Comparison of ENCODE assay signal across 21 mouse cellular contexts in the genomic region with DNA sequence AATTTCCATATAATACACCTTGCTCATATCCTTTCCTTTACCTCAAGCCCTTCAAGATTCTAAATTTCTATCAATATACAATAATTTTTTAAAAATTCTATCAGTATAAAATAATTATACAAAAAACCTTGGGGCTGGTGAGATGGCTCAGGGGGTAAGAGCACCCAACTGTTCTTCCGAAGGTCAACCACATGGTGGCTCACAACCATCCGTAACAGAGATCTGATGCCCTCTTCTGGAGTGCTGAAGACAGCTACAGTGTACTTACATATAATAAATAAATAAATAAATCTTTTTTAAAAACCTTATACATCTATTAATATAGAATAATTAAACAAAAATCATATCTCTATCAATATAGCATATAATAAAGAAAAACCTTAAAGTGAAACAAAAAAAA. TPM values are rescaled to one million over a fixed set of nuclear protein-coding genes. Genes with fewer than 3 reads are reported as not detected.
A peak's percentile ranks its signal among the peaks of the same experiment; 100 is the strongest.
DNase-seq lines count a peak whose midpoint lies in the region; ATAC-seq and TF ChIP-seq lines count a peak whose summit lies in the region.
"Had no signal": no experiment of that assay in that cellular context is flagged by ENCODE, and none has a peak within 500 bp of the region (broad histone marks: within the 10 kb centered on the region; RNA-seq: fewer than 3 reads in every experiment).

No protein-coding gene starts in this region.

- no peaks in the 10 kb centered on the region for H3K9me3 ChIP-seq in intestine, postnatal 0 days (ENCODE audit: control insufficient read depth)
- H3K9me3 ChIP-seq in intestine, embryonic 16.5 days (ENCODE audit: control insufficient read depth, low read length): no peaks in the 10 kb centered on the region
- no peaks in the 10 kb centered on the region for H3K9me3 ChIP-seq in lung, postnatal 0 days (ENCODE audit: low read length)
- H3K9me3 ChIP-seq: liver, embryonic 13.5 days; midbrain, embryonic 15.5 days had no signal

- H3K4me3 ChIP-seq in intestine, postnatal 0 days (ENCODE audit: low read depth, low read length): no peak overlapping the region
- no peak overlapping the region for H3K4me3 ChIP-seq in intestine, embryonic 16.5 days (ENCODE audit: low read length)
- H3K4me3 ChIP-seq in lung, postnatal 0 days (ENCODE audit: low read depth, low read length): no peak overlapping the region
- H3K4me3 ChIP-seq: left cerebral cortex, adult 2 months; liver, embryonic 13.5 days; midbrain, embryonic 15.5 days had no signal

- WGBS in intestine, postnatal 0 days: 82% methylated on average over 2 of the region's 2 CpGs
- 78% methylated on average over 2 of the region's 2 CpGs for WGBS in intestine, embryonic 16.5 days
- WGBS in lung, postnatal 0 days: 64% methylated on average over 2 of the region's 2 CpGs

- no peaks in the 10 kb centered on the region for H3K36me3 ChIP-seq in intestine, postnatal 0 days (ENCODE audit: control insufficient read depth, insufficient read depth)
- no peaks in the 10 kb centered on the region for H3K36me3 ChIP-seq in intestine, embryonic 16.5 days (ENCODE audit: control insufficient read depth, insufficient read depth, low read length)
- H3K36me3 ChIP-seq in lung, postnatal 0 days (ENCODE audit: insufficient read depth, low read length): no peaks in the 10 kb centered on the region
- no peaks in the 10 kb centered on the region for H3K36me3 ChIP-seq in splenic B cell, adult 2 months (ENCODE audit: control insufficient read depth, insufficient read depth, low read length, poor library complexity, severe bottlenecking)
- H3K36me3 ChIP-seq: liver, embryonic 13.5 days; midbrain, embryonic 15.5 days had no signal

- peak; percentile 44 for TF ChIP-seq CTCF in intestine, postnatal 0 days (IDR thresholded peaks at IDR 0.05; ENCODE audit: low read depth)
- peak; percentile 39 for TF ChIP-seq CTCF in lung, postnatal 0 days (IDR thresholded peaks at IDR 0.05)

- no peak overlapping the region for H3K9ac ChIP-seq in intestine, postnatal 0 days (ENCODE audit: low read depth, low read length)
- no peak overlapping the region for H3K9ac ChIP-seq in intestine, embryonic 16.5 days (ENCODE audit: low read depth, low read length)
- H3K9ac ChIP-seq in lung, postnatal 0 days (replicated peaks; ENCODE audit: low read depth): no peak overlapping the region
- H3K9ac ChIP-seq: hindbrain, embryonic 14.5 days; liver, embryonic 13.5 days; midbrain, embryonic 15.5 days had no signal

- DNase-seq in CD4-positive, CD25-positive, alpha-beta regulatory T cell, adult 2 months (ENCODE audit: low read depth, low spot score): peak; percentile 45
- no peak for DNase-seq in lung, postnatal 0 days (ENCODE audit: low spot score)
- no peak for DNase-seq in lung, adult 18-20 months
- peak; percentile 30 for DNase-seq in splenic B cell, adult 2 months (ENCODE audit: low read depth, low spot score)
- DNase-seq in urinary bladder, postnatal 25 days (ENCODE audit: low spot score): no peak
- DNase-seq: cerebellum, adult 8-10 months; gastrocnemius, postnatal 36 days; heart, postnatal 14 days; kidney, adult 11 months; left cerebral cortex, postnatal 4 days; liver, embryonic 13.5 days; right cerebral cortex, postnatal 4 days; thymus, postnatal 36 days had no signal

- no peak for ATAC-seq in CD4-positive, CD25-positive, alpha-beta regulatory T cell, adult 4 months
- ATAC-seq in intestine, postnatal 0 days: no peak
- no peak for ATAC-seq in intestine, embryonic 16.5 days
- no peak for ATAC-seq in lung, postnatal 0 days
- ATAC-seq: forebrain, embryonic 14.5 days; midbrain, embryonic 15.5 days had no signal

- TF ChIP-seq EP300 in lung, postnatal 0 days (IDR thresholded peaks at IDR 0.05): no peak

- H3K27ac ChIP-seq in intestine, postnatal 0 days (ENCODE audit: low read depth, low read length): no peak overlapping the region
- no peak overlapping the region for H3K27ac ChIP-seq in intestine, embryonic 16.5 days (ENCODE audit: low read length)
- H3K27ac ChIP-seq in lung, postnatal 0 days (ENCODE audit: low read length): no peak overlapping the region
- H3K27ac ChIP-seq: hindbrain, embryonic 14.5 days; left cerebral cortex, adult 2 months; liver, embryonic 13.5 days; midbrain, embryonic 15.5 days had no signal

- H3K4me1 ChIP-seq in intestine, postnatal 0 days (replicated peaks; ENCODE audit: control insufficient read depth, insufficient read depth, low read length): no peaks in the 10 kb centered on the region
- H3K4me1 ChIP-seq in intestine, embryonic 16.5 days (ENCODE audit: control insufficient read depth, insufficient read depth, low read length): no peaks in the 10 kb centered on the region
- no peaks in the 10 kb centered on the region for H3K4me1 ChIP-seq in lung, postnatal 0 days (ENCODE audit: insufficient read depth, low read depth, low read length)
- H3K4me1 ChIP-seq: midbrain, embryonic 15.5 days had no signal

- H3K4me2 ChIP-seq in intestine, postnatal 0 days (replicated peaks; ENCODE audit: low read depth): no peak overlapping the region
- H3K4me2 ChIP-seq in intestine, embryonic 16.5 days (ENCODE audit: low read depth, low read length): no peak overlapping the region
- no peak overlapping the region for H3K4me2 ChIP-seq in lung, postnatal 0 days (replicated peaks; ENCODE audit: low read depth, low read length)
- H3K4me2 ChIP-seq: heart, embryonic 11.5 days; hindbrain, embryonic 14.5 days; liver, embryonic 13.5 days; midbrain, embryonic 15.5 days had no signal

- no peaks in the 10 kb centered on the region for H3K27me3 ChIP-seq in intestine, postnatal 0 days (replicated peaks; ENCODE audit: control insufficient read depth, insufficient read depth, low read length)
- no peaks in the 10 kb centered on the region for H3K27me3 ChIP-seq in intestine, embryonic 16.5 days (replicated peaks; ENCODE audit: control insufficient read depth, insufficient read depth, low read length)
- H3K27me3 ChIP-seq in lung, postnatal 0 days (replicated peaks; ENCODE audit: insufficient read depth, low read length): no peaks in the 10 kb centered on the region
- no peaks in the 10 kb centered on the region for H3K27me3 ChIP-seq in splenic B cell, adult 2 months (ENCODE audit: control insufficient read depth, insufficient read depth, low read length, poor library complexity, severe bottlenecking)
- H3K27me3 ChIP-seq: liver, embryonic 13.5 days; midbrain, embryonic 15.5 days had no signal

RNA-seq across cellular contexts. Expression of gene Rsg1, which starts 8.1 kb away (rescaled TPM):
- polyA plus RNA-seq in CD4-positive, CD25-positive, alpha-beta regulatory T cell, adult 4 months (2017; shearing (Covaris generic)): 1 to 10 TPM; 3.0 to 4.7 TPM
- polyA plus RNA-seq in intestine, postnatal 0 days (2015; fragmentation: Nextera tagmentation; extraction: Ambion mirVana): 0.97 and 0.98 TPM in 2 replicates
- polyA plus RNA-seq in intestine, embryonic 16.5 days (2015; fragmentation: Nextera tagmentation; extraction: Ambion mirVana): 4.2 and 5.1 TPM in 2 replicates
- 2.0 and 2.4 TPM in 2 replicates for polyA plus RNA-seq in lung, postnatal 0 days (2015; fragmentation: Nextera tagmentation; extraction: Ambion mirVana)

RNA-seq across cellular contexts. Expression of gene Arhgef19, which starts 17.5 kb away (rescaled TPM):
- not detected for polyA plus RNA-seq in CD4-positive, CD25-positive, alpha-beta regulatory T cell, adult 4 months (2017; shearing (Covaris generic))
- polyA plus RNA-seq in intestine, postnatal 0 days (2015; fragmentation: Nextera tagmentation; extraction: Ambion mirVana): 4.5 and 6.3 TPM in 2 replicates
- polyA plus RNA-seq in intestine, embryonic 16.5 days (2015; fragmentation: Nextera tagmentation; extraction: Ambion mirVana): 15.0 and 15.1 TPM in 2 replicates
- polyA plus RNA-seq in lung, postnatal 0 days (2015; fragmentation: Nextera tagmentation; extraction: Ambion mirVana): 2.9 and 3.8 TPM in 2 replicates

Comparison
In these comparisons a context has a peak if more than half of its experiments do, and no peak if none do; other contexts are left out.
1. DNase-seq: peak in CD4-positive, CD25-positive, alpha-beta regulatory T cell, adult 2 months (single experiment) and splenic B cell, adult 2 months (single experiment); none in lung, postnatal 0 days (single experiment), lung, adult 18-20 months (0 of 2) and urinary bladder, postnatal 25 days (single experiment).